Mouse (Mus musculus): ENCODE data around the gene Cep97.
A peak's percentile ranks its signal among the peaks of the same experiment; 100 is the strongest.
"Not testable (repeated sequence)": the region's sequence is repeated elsewhere in the genome, so short reads cannot be mapped to it uniquely, and the experiment has no call there.

Cep97 gene

DNA sequence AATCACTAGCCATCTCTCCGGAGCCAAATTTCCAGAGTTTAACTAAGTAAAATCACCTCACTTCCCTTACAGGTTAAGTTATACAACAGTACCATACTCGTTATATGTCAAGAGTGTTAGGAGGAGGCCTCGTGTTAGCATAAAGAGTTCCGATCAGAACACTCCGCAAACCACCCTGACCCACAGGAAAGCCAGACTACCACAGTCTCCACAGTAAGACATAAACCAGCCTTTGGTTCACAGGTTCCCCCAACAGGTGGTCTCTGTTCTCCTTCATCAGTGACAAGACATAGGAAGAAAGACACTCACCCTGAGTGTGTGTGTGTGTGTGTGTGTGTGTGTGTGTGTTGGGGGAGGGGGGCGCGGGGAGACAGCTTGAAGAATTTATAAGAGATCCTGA, 43.3 kb downstream of the Cep97 start:
- no peak for DNase-seq (ENCODE audit: low read depth, low spot score)

DNA sequence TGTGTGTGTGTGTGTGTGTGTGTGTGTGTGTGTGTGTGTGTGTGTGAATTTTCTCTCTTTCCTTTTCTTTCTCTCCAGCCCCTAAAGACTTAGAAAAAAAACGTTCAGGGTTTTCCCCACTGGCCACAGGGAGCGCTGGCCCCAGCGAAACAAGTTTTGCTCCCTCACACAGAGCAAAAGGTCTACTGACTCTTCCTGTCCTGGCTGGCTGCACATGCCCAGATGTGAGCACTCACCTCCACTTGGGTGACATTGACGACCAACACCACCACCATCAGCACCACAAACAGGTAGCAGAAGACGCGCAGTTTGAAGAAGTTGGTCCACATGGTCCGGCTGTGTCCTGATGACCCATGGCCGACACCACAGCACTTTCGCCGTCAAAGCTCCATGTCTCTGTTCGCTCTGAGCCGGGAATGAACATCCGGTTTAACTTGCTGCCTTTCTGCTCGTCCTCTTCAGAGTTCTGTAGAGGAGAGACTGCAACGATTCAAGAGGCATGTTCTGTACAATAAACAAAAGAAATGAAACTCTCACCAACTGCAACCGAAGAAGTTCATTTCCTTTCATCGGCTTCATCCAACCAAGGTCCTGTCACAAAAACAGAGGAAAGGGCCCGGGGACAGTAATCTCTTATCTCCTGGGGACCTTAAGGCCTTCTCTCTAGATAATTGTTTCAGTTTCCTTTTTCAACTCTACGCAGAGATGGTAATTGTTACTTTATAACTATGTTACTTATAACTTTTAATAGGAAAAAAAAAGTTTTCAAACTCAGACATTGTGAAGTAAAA, 44.1 kb downstream of the Cep97 start:
- DNase-seq (ENCODE audit: low read depth, low spot score), result no peak

DNA sequence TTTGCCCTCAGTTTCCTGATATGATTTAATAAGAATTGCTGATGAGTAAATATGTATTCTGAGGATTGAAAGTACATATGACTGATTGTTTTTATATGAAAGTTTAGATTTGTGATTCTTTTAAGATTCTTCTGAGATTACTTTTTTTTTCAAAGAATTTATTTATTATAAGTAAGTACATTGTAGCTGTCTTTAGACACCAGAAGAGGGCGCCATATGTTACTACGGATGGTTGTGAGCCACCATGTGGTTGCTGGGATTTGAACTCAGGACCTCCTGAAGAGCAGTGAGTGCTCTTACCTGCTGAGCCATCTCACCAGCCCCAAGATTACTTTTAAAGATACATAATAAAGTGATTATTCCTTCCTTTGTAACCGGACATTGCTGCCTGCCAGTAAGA, 45.2 kb downstream of the Cep97 start:
- DNase-seq (ENCODE audit: low read depth, low spot score), result peak; percentile 44

DNA sequence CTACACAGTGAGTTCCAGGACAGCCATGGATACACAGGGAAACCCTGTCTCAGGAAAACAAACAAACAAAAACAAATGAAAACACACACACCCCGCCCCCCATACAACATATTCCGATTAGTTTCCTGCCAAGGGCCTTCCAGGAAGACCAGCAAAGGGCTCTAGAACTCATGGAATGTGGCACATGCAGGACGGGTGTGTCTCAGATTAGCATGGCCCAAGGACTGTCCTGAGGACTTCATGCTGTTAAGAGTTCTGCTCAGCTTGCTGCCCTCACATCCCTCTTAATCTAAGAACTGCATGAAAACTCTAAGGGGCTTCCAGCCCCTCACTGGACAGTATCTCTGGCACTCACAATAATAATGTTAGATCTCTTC, 46.1 kb downstream of the Cep97 start:
- no peak for DNase-seq (ENCODE audit: low read depth, low spot score)

DNA sequence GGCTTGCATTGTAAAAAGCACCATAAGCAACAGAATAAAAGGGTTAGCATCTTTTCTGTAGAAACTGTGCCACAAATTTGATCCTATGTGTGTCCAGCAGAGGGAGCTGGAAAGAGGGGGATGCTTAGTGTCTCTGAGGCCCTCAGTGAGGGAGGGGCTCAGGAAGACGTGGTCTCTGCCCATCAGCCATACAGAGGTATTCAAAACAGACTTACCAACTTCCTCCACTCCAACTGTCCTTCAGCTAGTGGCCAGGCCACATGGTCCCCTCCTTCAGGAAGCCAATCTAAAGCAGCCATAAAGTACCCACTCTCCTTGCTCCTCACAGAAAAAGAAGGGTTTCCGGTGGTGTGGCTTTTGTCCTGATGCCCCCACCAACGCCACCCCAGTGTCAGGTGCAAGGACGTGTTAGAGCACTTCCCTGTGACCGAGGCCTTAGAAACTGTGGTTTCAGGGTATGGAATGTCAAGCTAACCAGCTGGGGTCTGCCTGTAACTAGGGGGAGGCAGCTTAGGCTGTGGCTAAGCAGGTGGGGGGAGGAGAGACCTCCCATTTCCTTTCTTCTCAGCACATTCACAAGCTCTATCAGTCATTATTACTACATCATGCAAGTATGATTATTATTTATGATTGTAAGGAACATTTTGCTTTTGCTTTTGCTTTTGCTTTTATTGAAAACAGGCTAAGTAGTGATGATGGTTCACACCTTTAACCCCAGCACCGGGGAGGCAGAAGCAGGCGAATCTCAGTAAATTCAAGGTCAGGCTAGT, 46.7 kb downstream of the Cep97 start:
- DNase-seq (ENCODE audit: low read depth, low spot score), result peak; percentile 52

DNA sequence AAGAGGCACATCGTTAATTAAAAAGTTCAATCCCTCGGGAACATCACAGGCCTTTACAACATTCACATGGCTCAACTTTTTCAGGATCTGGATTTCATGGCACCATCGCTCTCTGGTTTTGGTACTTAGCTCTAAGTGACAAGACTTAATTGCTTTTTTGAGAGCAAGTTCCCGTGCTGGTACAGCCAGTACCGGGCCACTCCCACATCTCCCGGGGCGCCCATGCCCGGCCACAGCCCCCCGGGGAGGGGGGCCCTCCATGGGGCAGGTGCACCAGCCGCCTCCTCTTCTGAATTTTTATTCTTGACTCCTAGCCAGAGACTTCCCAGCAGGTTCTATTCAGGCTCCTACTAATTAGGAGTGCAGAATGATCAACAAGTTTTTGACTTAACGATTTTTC, 50.4 kb downstream of the Cep97 start:
- no peak for DNase-seq (ENCODE audit: low read depth, low spot score)

DNA sequence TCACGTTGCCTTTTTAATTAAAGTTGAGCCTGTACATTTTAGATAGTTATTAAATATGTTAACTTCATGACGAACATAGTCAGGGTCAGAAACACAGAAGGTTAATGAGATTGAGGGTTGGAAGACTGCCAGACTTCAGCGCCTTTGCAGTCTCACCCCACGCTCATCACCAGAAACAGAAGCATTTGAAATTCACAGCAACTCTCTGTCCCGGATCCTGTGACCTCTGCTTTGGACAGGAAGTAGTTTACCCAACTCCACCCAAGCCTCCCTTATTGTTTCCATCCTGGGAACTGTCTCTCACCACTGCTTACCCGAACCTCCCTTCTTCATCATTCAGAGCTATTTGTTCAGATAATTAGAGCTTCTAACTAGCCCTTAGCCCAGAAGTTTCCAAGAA, 58.6 kb downstream of the Cep97 start:
- no peak for DNase-seq (ENCODE audit: low read depth, low spot score)

DNA sequence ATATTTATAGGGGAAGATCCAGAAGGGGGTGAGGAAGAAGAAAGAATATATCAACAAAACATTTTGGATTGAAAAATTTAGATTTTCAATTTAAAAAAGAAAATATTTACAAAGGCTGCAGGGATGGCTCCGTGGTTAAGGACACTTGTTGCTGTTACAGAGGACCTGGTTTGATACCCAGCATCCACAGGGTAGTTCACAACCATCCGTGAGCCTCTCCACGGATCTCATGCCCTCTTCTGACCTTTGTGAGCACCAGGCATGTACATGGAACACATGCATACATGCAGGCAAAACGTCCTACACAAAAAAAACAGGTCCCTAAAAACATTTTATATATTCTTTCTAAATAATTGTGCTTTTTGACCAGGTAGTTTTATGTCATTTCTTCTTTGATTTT, 70.8 kb downstream of the Cep97 start:
- no peak for DNase-seq (ENCODE audit: low read depth, low spot score)

DNA sequence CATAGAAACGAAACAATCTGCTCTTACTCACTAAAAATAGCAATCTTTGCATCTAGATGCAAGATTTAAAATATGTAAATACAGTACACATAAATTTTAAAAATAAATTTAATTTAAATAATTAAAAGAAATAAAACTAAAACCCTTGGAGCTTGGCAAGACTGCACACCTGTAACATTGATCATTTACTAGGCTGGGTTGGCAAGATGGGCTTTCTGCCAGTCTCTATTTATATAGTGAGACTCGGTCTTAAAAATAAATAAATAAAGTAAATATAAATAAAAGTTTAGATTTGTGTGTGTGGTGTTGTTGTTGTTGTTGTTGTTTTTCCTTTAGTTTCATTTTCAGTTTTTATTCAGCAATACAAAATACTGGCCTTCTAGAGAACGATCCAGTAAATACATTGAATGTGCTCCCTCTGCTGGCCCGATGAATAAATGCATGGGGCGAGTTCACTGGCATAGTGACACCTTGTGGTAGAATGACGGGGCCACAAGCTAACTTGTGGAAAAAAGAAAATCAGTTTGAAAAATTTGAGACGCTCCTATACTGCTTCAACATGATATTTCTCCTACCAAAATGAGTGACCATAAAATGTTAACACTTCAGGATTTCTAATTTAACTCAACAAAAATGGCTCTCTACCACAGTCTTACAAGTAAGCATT, 71.4 kb downstream of the Cep97 start:
- peak; percentile 83 for DNase-seq (ENCODE audit: low read depth, low spot score)

DNA sequence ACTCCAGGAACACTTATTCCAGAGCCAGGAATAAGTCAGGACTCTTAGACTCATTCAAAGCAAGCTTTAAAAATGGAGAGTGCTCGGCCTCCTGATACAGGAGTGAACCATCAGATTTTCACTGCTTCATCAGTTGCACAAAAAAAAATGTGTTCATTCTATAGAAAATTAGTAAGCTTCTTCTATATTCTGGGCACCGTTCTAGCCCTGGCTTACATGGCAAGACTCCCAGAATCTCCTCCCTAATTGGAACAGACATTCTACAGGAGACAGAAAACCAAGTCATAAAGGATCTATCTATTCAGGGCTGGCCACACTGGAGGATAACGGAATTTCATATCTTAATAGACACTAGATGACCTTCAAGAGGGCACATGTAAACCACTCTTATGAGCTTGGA, 73.6 kb downstream of the Cep97 start:
- DNase-seq (ENCODE audit: low read depth, low spot score), result no peak

DNA sequence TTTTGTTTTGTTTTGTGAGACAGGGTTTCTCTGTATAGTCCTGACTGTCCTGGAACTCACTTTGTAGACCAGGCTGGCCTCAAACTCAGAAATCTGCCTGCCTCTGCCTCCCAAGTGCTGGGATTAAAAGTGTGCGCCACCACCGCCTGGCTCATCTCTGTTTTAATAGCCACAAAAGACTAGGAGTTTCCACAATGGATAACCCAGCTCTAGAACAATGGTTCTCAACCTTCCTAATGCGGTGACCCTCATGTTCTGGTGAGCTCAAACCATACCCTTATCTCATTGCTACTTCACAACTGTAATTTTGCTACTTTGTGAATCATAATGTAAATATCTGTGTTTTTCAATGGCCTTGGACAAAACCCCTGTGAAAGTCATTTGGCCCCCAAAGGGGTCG, 75.2 kb downstream of the Cep97 start:
- DNase-seq (ENCODE audit: low read depth, low spot score), result not testable (repeated sequence)

DNA sequence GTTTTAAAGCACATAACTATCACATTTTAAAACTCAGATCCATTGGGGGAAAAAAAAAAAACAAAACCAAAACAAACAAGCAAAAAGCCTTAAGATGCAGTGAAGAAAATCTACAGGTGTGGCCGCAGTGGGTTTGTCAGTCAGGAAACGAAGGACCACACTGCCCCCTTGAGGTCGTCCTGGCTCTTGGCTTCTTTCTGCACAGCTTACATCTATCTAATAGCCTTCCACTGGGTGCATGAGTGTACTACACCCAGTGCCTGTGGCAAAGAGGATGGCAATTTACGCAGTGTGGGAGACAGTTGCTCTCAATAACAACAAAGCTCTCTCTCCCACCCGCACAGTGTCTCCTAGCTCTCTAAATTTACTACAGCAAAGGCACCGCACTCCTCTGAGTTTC, 76.2 kb downstream of the Cep97 start:
- peak; percentile 79 for DNase-seq (ENCODE audit: low read depth, low spot score)

DNA sequence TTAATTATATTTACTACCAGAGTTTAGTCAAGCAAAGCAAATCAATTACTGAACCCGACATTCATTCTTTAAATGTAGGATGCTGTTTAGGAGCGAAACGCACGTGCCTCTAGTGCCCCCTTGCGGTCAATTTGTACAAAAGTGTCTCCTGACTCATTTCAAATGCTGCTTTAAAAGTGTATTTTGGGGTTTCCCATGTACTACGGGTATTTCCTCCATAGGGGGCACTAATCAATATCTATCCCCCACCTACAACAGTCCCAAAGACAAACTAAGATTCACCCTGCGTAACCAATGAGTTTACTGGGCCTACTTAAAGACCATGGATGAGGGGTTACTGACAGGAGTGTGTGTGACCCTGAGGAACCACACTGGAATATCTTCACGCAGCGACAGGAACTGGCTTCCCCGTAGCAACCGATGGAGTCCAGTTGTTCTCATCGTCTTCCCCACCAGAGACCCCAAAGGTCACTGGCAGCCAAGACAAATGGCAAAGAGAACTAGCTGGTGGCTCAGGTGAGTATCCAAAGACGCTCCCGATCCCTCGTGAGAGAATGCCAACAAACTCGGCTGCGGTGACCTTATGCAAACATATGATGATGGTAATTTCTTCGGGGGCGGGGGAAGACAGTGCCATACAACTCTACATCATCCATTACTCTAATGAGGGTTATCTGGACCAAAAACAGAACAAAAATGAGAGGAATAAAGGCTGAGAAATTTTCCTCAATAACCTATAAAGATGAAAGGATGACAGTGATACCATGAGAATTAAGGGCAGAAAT, 81.5 kb downstream of the Cep97 start:
- peak; percentile 85 for DNase-seq (ENCODE audit: low read depth, low spot score)

DNA sequence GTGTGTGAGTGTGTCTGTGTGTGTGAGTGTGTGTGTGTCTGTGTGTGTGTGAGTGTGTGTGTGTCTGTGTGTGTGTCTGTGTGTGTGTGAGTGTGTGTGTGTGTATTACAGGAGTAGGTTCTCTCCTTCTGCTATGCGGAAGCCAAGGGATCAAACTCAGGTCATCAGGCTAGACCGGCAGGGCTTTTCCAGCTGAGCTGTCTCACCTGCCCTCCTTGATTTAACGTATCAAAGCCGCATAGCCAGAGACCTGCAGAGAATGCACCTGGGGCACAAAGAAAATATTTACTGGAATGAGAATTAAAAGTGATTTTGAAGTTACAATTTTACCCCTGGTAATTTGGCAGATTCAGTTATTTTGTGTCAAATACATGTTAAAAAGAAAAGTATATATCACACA, 82.1 kb downstream of the Cep97 start:
- no peak for DNase-seq (ENCODE audit: low read depth, low spot score)

DNA sequence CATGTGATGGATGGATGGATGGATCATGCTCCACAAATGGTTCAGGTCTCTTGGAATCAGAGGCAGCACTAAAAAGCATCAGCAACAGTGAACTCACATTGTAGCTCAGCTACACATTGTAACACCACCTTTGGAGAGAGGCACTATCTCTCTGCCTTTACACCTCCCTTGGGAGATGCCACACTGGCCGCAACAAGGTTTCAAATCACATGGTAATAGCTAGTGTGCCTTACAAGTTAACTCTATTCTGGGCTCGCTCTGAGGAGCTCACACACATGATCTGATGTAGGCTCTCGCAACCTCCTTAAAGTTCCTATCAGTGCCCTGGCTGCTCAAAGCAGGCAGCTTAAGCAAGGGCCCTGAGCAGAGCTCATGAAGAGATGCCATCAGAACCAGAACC, 84.2 kb downstream of the Cep97 start:
- DNase-seq (ENCODE audit: low read depth, low spot score), result no peak
